Mouse (Mus musculus) hindbrain, embryonic 12.5 days (tissue): ENCODE results near the gene Cfap45. TPM values are rescaled to one million over a fixed set of nuclear protein-coding genes. Genes with fewer than 3 reads are reported as not detected.

Experiments
- ATAC-seq: fragments of 200-750 bp; cut with Nextera tagmentation; 2 replicates; pipeline ENCODE4 v1.8.0; 2017; ENCODE audit warnings: moderate TSS enrichment; ENCODE audit not compliant: low FRiP score
- H3K27ac ChIP-seq: fragments of 300-500 bp; sonication (generic); 2 replicates; pipeline ENCODE4 v1.5.1; 2016; ENCODE audit warnings: mild to moderate bottlenecking
- H3K27me3 ChIP-seq: fragments of 300-500 bp; sonication (generic); 2 replicates; pipeline ENCODE4 v1.6.1; 2016; ENCODE audit warnings: mild to moderate bottlenecking
- H3K36me3 ChIP-seq: fragments of 300-500 bp; sonication (generic); 2 replicates; pipeline ENCODE4 v1.6.1; 2016; ENCODE audit warnings: mild to moderate bottlenecking
- H3K4me1 ChIP-seq: fragments of 300-500 bp; sonication (generic); 2 replicates; pipeline ENCODE4 v1.6.1; 2016
- H3K4me2 ChIP-seq: fragments of 300-500 bp; sonication (generic); replicated peaks from 2 replicates; pipeline ENCODE4 v1.6.1; 2016; ENCODE audit warnings: mild to moderate bottlenecking
- H3K4me3 ChIP-seq: fragments of 300-500 bp; sonication (generic); 2 replicates; pipeline ENCODE4 v1.5.1; 2016; ENCODE audit warnings: mild to moderate bottlenecking
- H3K9ac ChIP-seq: fragments of 300-500 bp; sonication (generic); 2 replicates; pipeline ENCODE4 v1.6.1; 2016; ENCODE audit warnings: mild to moderate bottlenecking, moderate library complexity
- H3K9me3 ChIP-seq: fragments of 300-500 bp; sonication (generic); replicated peaks from 2 replicates; pipeline ENCODE4 v1.6.1; 2016; ENCODE audit warnings: mild to moderate bottlenecking
- WGBS: fragments of 180-500 bp; shearing (Covaris S2); methylation state at CpG from one replicate; pipeline ENCODE4 v1.1.7; 2016; 5-methylcytosine and 5-hydroxymethylcytosine counted together
- polyA plus RNA-seq: library from polyadenylated mRNA; unstranded; fragments of >200 nt; fragmentation: Nextera tagmentation; extraction: Ambion mirVana; gene quantifications from 2 replicates; pipeline ENCODE4 v1.2.1, GENCODE M21; 2016

Cfap45 gene
- polyA plus RNA-seq, 1 experiment from 2014 or later: 3.3 TPM

- peaks cover 9% of the 10 kb centered on the region; the same call in 1 of the 2 replicates for H3K4me1 ChIP-seq
- H3K4me3 ChIP-seq: no peak overlapping the region
- no peaks in the 10 kb centered on the region for H3K36me3 ChIP-seq
- 0 out of 2 replicates have a peak, but pooled peaks cover 3% of the 10 kb centered on the region for H3K27me3 ChIP-seq
- no peak overlapping the region for H3K4me2 ChIP-seq
- no peak overlapping the region for H3K9ac ChIP-seq
- H3K27ac ChIP-seq: no peak overlapping the region
- 51% methylated on average over 8 of the region's 8 CpGs for WGBS
- no peaks in the 10 kb centered on the region for H3K9me3 ChIP-seq
- ATAC-seq: no peak
Measured at GRCm38 (mm10) chr1:172509983-172510382, 10.6 kb upstream of the Cfap45 start.

GRCm38 (mm10) chr1:172510421-172510972 lies 10.1 kb upstream of the Cfap45 start:
- peaks cover 8% of the 10 kb centered on the region; the same call in 1 of the 2 replicates for H3K4me1 ChIP-seq
- 23% methylated on average over 13 of the region's 13 CpGs for WGBS
- no peaks in the 10 kb centered on the region for H3K9me3 ChIP-seq
- 0 out of 2 replicates have a peak, but pooled peaks cover 3% of the 10 kb centered on the region for H3K27me3 ChIP-seq
- H3K4me3 ChIP-seq: no peak overlapping the region
- ATAC-seq: no peak
- H3K27ac ChIP-seq: no peak overlapping the region
- H3K4me2 ChIP-seq: no peak overlapping the region
- no peaks in the 10 kb centered on the region for H3K36me3 ChIP-seq
- no peak overlapping the region for H3K9ac ChIP-seq

- H3K9me3 ChIP-seq: no peaks in the 10 kb centered on the region
- no peaks in the 10 kb centered on the region for H3K36me3 ChIP-seq
- ATAC-seq: no peak
- no peak overlapping the region for H3K9ac ChIP-seq
- 24% methylated on average over 13 of the region's 13 CpGs for WGBS
- no peak overlapping the region for H3K27ac ChIP-seq
- peak overlapping the region; percentile 27; the same call in 1 of the 2 replicates for H3K4me2 ChIP-seq
- 0 out of 2 replicates have a peak, but pooled peaks cover 3% of the 10 kb centered on the region for H3K27me3 ChIP-seq
- no peak overlapping the region for H3K4me3 ChIP-seq
- peaks cover 10% of the 10 kb centered on the region; the same call in 1 of the 2 replicates for H3K4me1 ChIP-seq
Measured at GRCm38 (mm10) chr1:172512962-172513361, 7.6 kb upstream of the Cfap45 start.

GRCm38 (mm10) chr1:172513525-172514212 lies 6.9 kb upstream of the Cfap45 start:
- no peaks in the 10 kb centered on the region for H3K36me3 ChIP-seq
- no peak overlapping the region for H3K4me2 ChIP-seq
- no peak for ATAC-seq
- peaks cover 10% of the 10 kb centered on the region; the same call in 1 of the 2 replicates for H3K4me1 ChIP-seq
- no peak overlapping the region for H3K27ac ChIP-seq
- H3K9me3 ChIP-seq: no peaks in the 10 kb centered on the region
- no peak overlapping the region for H3K9ac ChIP-seq
- 80% methylated on average over 17 of the region's 17 CpGs for WGBS
- no peak overlapping the region for H3K4me3 ChIP-seq
- 0 out of 2 replicates have a peak, but pooled peaks cover 3% of the 10 kb centered on the region for H3K27me3 ChIP-seq

GRCm38 (mm10) chr1:172514213-172514529 lies 6.4 kb upstream of the Cfap45 start:
- Histone ChIP-seq H3K27me3 (0 out of 2 replicates have a peak, but pooled peaks cover 3% of the 10 kb centered on the region), H3K36me3 (no peaks in the 10 kb centered on the region), H3K4me1 (peaks cover 10% of the 10 kb centered on the region; the same call in 1 of the 2 replicates), H3K27ac (no peak overlapping the region), H3K4me2 (no peak overlapping the region), H3K9ac (no peak overlapping the region), H3K9me3 (no peaks in the 10 kb centered on the region), H3K4me3 (no peak overlapping the region)
- 82% methylated on average over 4 of the region's 4 CpGs for WGBS
- no peak for ATAC-seq

- peaks cover 10% of the 10 kb centered on the region; the same call in 1 of the 2 replicates for H3K4me1 ChIP-seq
- 0 out of 2 replicates have a peak, but pooled peaks cover 3% of the 10 kb centered on the region for H3K27me3 ChIP-seq
- no peak overlapping the region for H3K4me2 ChIP-seq
- no peak overlapping the region for H3K9ac ChIP-seq
- 76% methylated on average over 7 of the region's 7 CpGs for WGBS
- no peak overlapping the region for H3K4me3 ChIP-seq
- H3K27ac ChIP-seq: no peak overlapping the region
- H3K9me3 ChIP-seq: no peaks in the 10 kb centered on the region
- H3K36me3 ChIP-seq: no peaks in the 10 kb centered on the region
- no peak for ATAC-seq
Measured at GRCm38 (mm10) chr1:172514551-172515268, 5.9 kb upstream of the Cfap45 start.

- no peak overlapping the region for H3K9ac ChIP-seq
- no peaks in the 10 kb centered on the region for H3K36me3 ChIP-seq
- H3K9me3 ChIP-seq: no peaks in the 10 kb centered on the region
- H3K27me3 ChIP-seq: 0 out of 2 replicates have a peak, but pooled peaks cover 3% of the 10 kb centered on the region
- no peak overlapping the region for H3K4me2 ChIP-seq
- WGBS: 77% methylated on average over 1 of the region's 1 CpGs
- peaks cover 11% of the 10 kb centered on the region; the same call in 1 of the 2 replicates for H3K4me1 ChIP-seq
- no peak overlapping the region for H3K4me3 ChIP-seq
- H3K27ac ChIP-seq: no peak overlapping the region
- no peak for ATAC-seq
Measured at GRCm38 (mm10) chr1:172515396-172515795, 5.2 kb upstream of the Cfap45 start.

- ATAC-seq: no peak
- H3K4me1 ChIP-seq: peaks cover 18% of the 10 kb centered on the region
- H3K4me3 ChIP-seq: no peak overlapping the region
- 73% methylated on average over 4 of the region's 4 CpGs for WGBS
- H3K4me2 ChIP-seq: no peak overlapping the region
- H3K36me3 ChIP-seq: no peaks in the 10 kb centered on the region
- H3K9ac ChIP-seq: no peak overlapping the region
- H3K9me3 ChIP-seq: no peaks in the 10 kb centered on the region
- H3K27ac ChIP-seq: no peak overlapping the region
- H3K27me3 ChIP-seq: 0 out of 2 replicates have a peak, but pooled peaks cover 7% of the 10 kb centered on the region
Measured at GRCm38 (mm10) chr1:172518013-172518412, 2.6 kb upstream of the Cfap45 start.

- 74% methylated on average over 6 of the region's 6 CpGs for WGBS
- H3K36me3 ChIP-seq: no peaks in the 10 kb centered on the region
- 0 out of 2 replicates have a peak, but pooled peaks cover 4% of the 10 kb centered on the region for H3K27me3 ChIP-seq
- no peak overlapping the region for H3K4me2 ChIP-seq
- H3K9ac ChIP-seq: no peak overlapping the region
- H3K27ac ChIP-seq: no peak overlapping the region
- H3K4me1 ChIP-seq: peaks cover 15% of the 10 kb centered on the region
- no peak overlapping the region for H3K4me3 ChIP-seq
- H3K9me3 ChIP-seq: no peaks in the 10 kb centered on the region
- ATAC-seq: no peak
Measured at GRCm38 (mm10) chr1:172519644-172520043, 957 bp upstream of the Cfap45 start.

GRCm38 (mm10) chr1:172522524-172522923 lies 1.9 kb downstream of the Cfap45 start:
- Histone ChIP-seq H3K9me3 (no peaks in the 10 kb centered on the region), H3K4me2 (no peak overlapping the region), H3K27ac (no peak overlapping the region), H3K4me3 (no peak overlapping the region), H3K27me3 (0 out of 2 replicates have a peak, but pooled peaks cover 4% of the 10 kb centered on the region), H3K4me1 (peaks cover 19% of the 10 kb centered on the region), H3K9ac (no peak overlapping the region), H3K36me3 (no peaks in the 10 kb centered on the region)
- 69% methylated on average over 7 of the region's 7 CpGs for WGBS
- ATAC-seq: no peak

GRCm38 (mm10) chr1:172523699-172524101 lies 3.1 kb downstream of the Cfap45 start:
- no peak overlapping the region for H3K9ac ChIP-seq
- peaks cover 19% of the 10 kb centered on the region for H3K4me1 ChIP-seq
- no peaks in the 10 kb centered on the region for H3K9me3 ChIP-seq
- H3K36me3 ChIP-seq: no peaks in the 10 kb centered on the region
- no peak overlapping the region for H3K4me3 ChIP-seq
- H3K27me3 ChIP-seq: 0 out of 2 replicates have a peak, but pooled peaks cover 4% of the 10 kb centered on the region
- 66% methylated on average over 12 of the region's 12 CpGs for WGBS
- no peak overlapping the region for H3K4me2 ChIP-seq
- H3K27ac ChIP-seq: no peak overlapping the region
- ATAC-seq: no peak
